Mouse (Mus musculus) MEL (cell line): ENCODE measurements around the gene Zfp949.

Experiments
- CHD2 ChIP-seq: IDR thresholded peaks from 2 replicates; pipeline ENCODE4 v1.6.1; 2011; ENCODE audit warnings: low read length, improper control_type of control experiment
- CTCF ChIP-seq, 3 experiments: IDR thresholded peaks in 2 of 3; conservative IDR thresholded peaks in 1 of 3; 2 replicates each; pipeline ENCODE4 v1.5.1; 2011 to 2012; ENCODE audit warnings: low read length in 3 of 3, low read depth in 2 of 3, mild to moderate bottlenecking in 2 of 3, improper control_type of control experiment in 1 of 3, inconsistent platforms in 1 of 3, mixed read lengths in 1 of 3, moderate library complexity in 1 of 3; ENCODE audit not compliant: control insufficient read depth in 1 of 3, insufficient read depth in 1 of 3, poor library complexity in 1 of 3, severe bottlenecking in 1 of 3
- E2F4 ChIP-seq: IDR thresholded peaks from 2 replicates; pipeline ENCODE4 v1.6.1; 2011; ENCODE audit warnings: low read depth, low read length, improper control_type of control experiment, borderline replicate concordance
- EP300 ChIP-seq, 2 experiments: IDR thresholded peaks; 2 replicates each; pipeline ENCODE4 v1.6.1; 2011; ENCODE audit warnings: improper control_type of control experiment in 2 of 2, low read length in 2 of 2, low read depth in 1 of 2, mild to moderate bottlenecking in 1 of 2
- GABPA ChIP-seq: IDR thresholded peaks from 2 replicates; pipeline ENCODE4 v1.6.1; 2012; ENCODE audit warnings: low read depth, mild to moderate bottlenecking, inconsistent platforms, low read length, improper control_type of control experiment, moderate library complexity
- MAZ ChIP-seq: IDR thresholded peaks from 2 replicates; pipeline ENCODE4 v1.6.1; 2012; ENCODE audit warnings: low read depth, mild to moderate bottlenecking, inconsistent platforms, low read length, improper control_type of control experiment
- MXI1 ChIP-seq: IDR thresholded peaks from 2 replicates; pipeline ENCODE4 v1.6.1; 2011; ENCODE audit warnings: mild to moderate bottlenecking, low read depth, low read length, improper control_type of control experiment
- POLR2A ChIP-seq, 2 experiments: IDR thresholded peaks; 2 replicates each; pipeline ENCODE4 v1.6.1; 2011 to 2012; ENCODE audit warnings: low read length in 2 of 2, mild to moderate bottlenecking in 2 of 2, control low read depth in 1 of 2, improper control_type of control experiment in 1 of 2, low read depth in 1 of 2, moderate library complexity in 1 of 2; ENCODE audit not compliant: control insufficient read depth in 1 of 2, insufficient read depth in 1 of 2, poor library complexity in 1 of 2
- SMC3 ChIP-seq: IDR thresholded peaks from 2 replicates; pipeline ENCODE4 v1.6.1; 2011; ENCODE audit warnings: low read depth, low read length, improper control_type of control experiment
- TBP ChIP-seq: IDR thresholded peaks from 2 replicates; pipeline ENCODE4 v1.8.0; 2011; ENCODE audit warnings: low read depth, low read length, improper control_type of control experiment

GRCm38 (mm10) chr9:88546166-88546565 is 1.7 kb upstream of the Zfp949 start:
- peak; percentile 71 to 94 (median 88) for TF ChIP-seq CTCF (IDR thresholded peaks at IDR 0.05 in 2 of 3, conservative IDR thresholded peaks at IDR 0.05 in 1 of 3; ENCODE audit: control insufficient read depth in 1 of 3, insufficient read depth in 1 of 3, low read depth in 2 of 3, low read length in 3 of 3, poor library complexity in 1 of 3, severe bottlenecking in 1 of 3)
- TF ChIP-seq GABPA = no peak
- TF ChIP-seq E2F4 = no peak
- no peak for TF ChIP-seq MXI1
- TF ChIP-seq POLR2A (IDR thresholded peaks at IDR 0.05; ENCODE audit: control insufficient read depth in 1 of 2, insufficient read depth in 1 of 2, low read depth in 1 of 2, low read length in 2 of 2, poor library complexity in 1 of 2) = no peak
- peak; percentile 82 for TF ChIP-seq SMC3
- no peak for TF ChIP-seq CHD2
- no peak for TF ChIP-seq EP300 (IDR thresholded peaks at IDR 0.05; ENCODE audit: low read depth in 1 of 2, low read length in 2 of 2)
- peak; percentile 32; the same call in 1 of the 2 replicates for TF ChIP-seq TBP
- TF ChIP-seq MAZ = no peak
